Mouse (Mus musculus): ENCODE measurements around the gene Crybb1. TPM values are rescaled to one million over a fixed set of nuclear protein-coding genes. Genes with fewer than 3 reads are reported as not detected.
A peak's percentile ranks its signal among the peaks of the same experiment; 100 is the strongest.

Gene Crybb1
- 2.9 and 3.1 TPM in 2 replicates for polyA plus RNA-seq (2016; fragmentation: Nextera tagmentation; extraction: Ambion mirVana)

DNA sequence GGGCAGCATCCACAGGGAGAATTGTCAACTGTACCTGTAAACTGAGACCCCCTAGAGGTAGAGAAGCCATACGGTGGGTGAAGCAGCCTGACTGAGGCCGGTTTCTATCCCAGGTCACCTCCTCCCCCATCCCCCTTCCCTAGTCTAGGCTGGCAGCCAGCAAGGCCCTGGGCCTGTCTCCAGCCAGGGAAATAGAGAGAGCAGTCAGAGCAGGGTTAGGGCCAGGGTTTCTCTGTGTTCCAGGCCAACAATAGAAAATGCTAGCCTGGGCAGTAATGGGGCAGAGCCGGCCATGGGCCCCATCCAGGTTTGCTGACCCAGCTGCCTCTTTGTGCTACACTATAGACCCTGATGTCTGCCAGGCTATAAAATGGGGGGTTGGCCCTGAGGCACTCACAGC is at the start of gene Crybb1:
Crybb1 (plus strand) TSS at position 390 of the 400 bp plus-strand sequence.
- Histone ChIP-seq H3K27me3 (replicated peaks) (no peaks in the 10 kb centered on the region), H3K4me2 (replicated peaks) (no peak within 1 kb of the TSS), H3K27ac (no peak within 1 kb of the TSS), H3K9me3 (no peaks in the 10 kb centered on the region), H3K4me1 (0 out of 2 replicates have a peak, but pooled peaks cover 4% of the 10 kb centered on the region), H3K36me3 (no peaks in the 10 kb centered on the region), H3K9ac (no peak within 1 kb of the TSS), H3K4me3 (no peak within 1 kb of the TSS)
- 44% methylated on average over 3 of the region's 3 CpGs for WGBS
- ATAC-seq (ENCODE audit: low FRiP score, low read depth), result no peak

DNA sequence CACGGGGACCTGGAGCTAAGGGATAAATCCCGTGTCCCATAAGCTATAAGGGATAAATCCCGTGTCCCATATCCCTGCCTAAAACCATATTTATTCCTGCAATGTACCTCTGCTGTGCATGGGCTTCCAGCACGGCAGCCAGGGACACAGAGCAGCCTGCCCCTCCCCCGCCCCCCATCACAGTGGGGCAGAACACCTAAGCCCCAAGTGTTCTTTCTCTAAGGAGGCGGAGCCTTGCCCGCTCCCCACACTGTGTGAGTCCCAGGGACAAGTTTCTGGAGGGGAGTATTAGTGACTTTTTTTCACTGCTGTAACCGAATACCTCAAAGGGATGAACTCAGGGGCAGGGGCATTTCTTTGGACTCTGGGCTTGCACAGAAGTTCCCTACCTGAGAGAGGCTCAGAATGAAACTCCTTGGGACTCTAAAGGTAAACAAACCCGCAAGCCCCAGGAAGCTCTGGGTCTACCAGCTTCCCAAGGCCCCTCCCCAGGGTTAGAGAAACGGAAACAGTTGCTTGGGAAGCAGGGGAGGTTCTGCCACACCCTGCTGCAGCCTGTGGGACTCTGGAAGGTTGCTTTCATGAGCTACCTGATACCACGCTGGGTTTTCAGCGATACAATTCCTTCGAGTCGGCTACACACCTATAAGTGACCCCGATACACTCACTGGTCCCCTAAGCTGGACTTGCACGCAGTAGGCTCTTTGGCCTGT is 48.9 kb upstream of the Crybb1 start:
- H3K4me3 ChIP-seq, result no peak overlapping the region
- H3K9me3 ChIP-seq, result no peaks in the 10 kb centered on the region
- no peaks in the 10 kb centered on the region for H3K36me3 ChIP-seq
- H3K27me3 ChIP-seq (replicated peaks), result no peaks in the 10 kb centered on the region; the same call in 1 of the 2 replicates
- H3K9ac ChIP-seq, result no peak overlapping the region
- 0 out of 2 replicates have a peak overlapping the region, but pooled peaks have one; percentile 3 for H3K4me2 ChIP-seq (replicated peaks)
- ATAC-seq (ENCODE audit: low FRiP score, low read depth), result no peak
- WGBS, result 35% methylated on average over 16 of the region's 16 CpGs
- no peak overlapping the region for H3K27ac ChIP-seq
- peaks cover 6% of the 10 kb centered on the region; the same call in 1 of the 2 replicates for H3K4me1 ChIP-seq

GRCm38 (mm10) chr5:112208321-112208720 is 47.3 kb upstream of the Crybb1 start:
- WGBS, result 59% methylated on average over 4 of the region's 4 CpGs
- no peak overlapping the region for H3K9ac ChIP-seq
- no peaks in the 10 kb centered on the region for H3K9me3 ChIP-seq
- no peak for ATAC-seq (ENCODE audit: low FRiP score, low read depth)
- H3K4me2 ChIP-seq (replicated peaks), result no peak overlapping the region
- H3K36me3 ChIP-seq, result no peaks in the 10 kb centered on the region
- no peak overlapping the region for H3K4me3 ChIP-seq
- no peaks in the 10 kb centered on the region; the same call in 1 of the 2 replicates for H3K27me3 ChIP-seq (replicated peaks)
- peaks cover 12% of the 10 kb centered on the region for H3K4me1 ChIP-seq
- H3K27ac ChIP-seq, result no peak overlapping the region

GRCm38 (mm10) chr5:112210104-112210503 is 45.5 kb upstream of the Crybb1 start:
- Histone ChIP-seq H3K27me3 (replicated peaks) (no peaks in the 10 kb centered on the region), H3K4me3 (no peak overlapping the region), H3K9me3 (no peaks in the 10 kb centered on the region), H3K4me1 (peaks cover 27% of the 10 kb centered on the region), H3K4me2 (replicated peaks) (no peak overlapping the region), H3K27ac (no peak overlapping the region), H3K9ac (no peak overlapping the region), H3K36me3 (no peaks in the 10 kb centered on the region)
- WGBS, result 27% methylated on average over 8 of the region's 8 CpGs
- no peak for ATAC-seq (ENCODE audit: low FRiP score, low read depth)

DNA sequence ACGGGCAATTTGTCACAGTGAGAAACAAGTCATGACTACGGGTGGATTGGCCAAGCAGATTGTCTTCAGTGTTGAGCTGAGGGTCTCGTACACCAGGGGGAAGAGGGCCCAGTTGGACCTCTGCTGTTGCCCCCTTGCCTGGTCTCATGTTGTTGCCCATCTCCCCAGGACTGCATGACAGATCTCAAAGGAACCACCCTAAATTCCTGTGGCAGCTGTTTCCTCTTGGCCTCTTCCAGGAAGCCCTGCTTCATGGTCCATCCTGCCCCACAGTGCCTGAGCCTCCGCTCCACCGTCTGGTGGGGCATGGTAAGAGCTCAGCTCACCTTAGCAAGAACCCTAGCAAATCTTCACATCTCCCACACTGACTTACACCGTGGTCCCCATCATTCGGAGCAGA is 43.7 kb upstream of the Crybb1 start:
- Histone ChIP-seq H3K27me3 (replicated peaks) (no peaks in the 10 kb centered on the region), H3K4me1 (peaks cover 37% of the 10 kb centered on the region), H3K9ac (no peak overlapping the region), H3K9me3 (no peaks in the 10 kb centered on the region), H3K4me3 (no peak overlapping the region), H3K27ac (no peak overlapping the region), H3K36me3 (no peaks in the 10 kb centered on the region), H3K4me2 (replicated peaks) (no peak overlapping the region)
- WGBS, result 82% methylated on average over 7 of the region's 7 CpGs
- ATAC-seq (ENCODE audit: low FRiP score, low read depth), result no peak

DNA sequence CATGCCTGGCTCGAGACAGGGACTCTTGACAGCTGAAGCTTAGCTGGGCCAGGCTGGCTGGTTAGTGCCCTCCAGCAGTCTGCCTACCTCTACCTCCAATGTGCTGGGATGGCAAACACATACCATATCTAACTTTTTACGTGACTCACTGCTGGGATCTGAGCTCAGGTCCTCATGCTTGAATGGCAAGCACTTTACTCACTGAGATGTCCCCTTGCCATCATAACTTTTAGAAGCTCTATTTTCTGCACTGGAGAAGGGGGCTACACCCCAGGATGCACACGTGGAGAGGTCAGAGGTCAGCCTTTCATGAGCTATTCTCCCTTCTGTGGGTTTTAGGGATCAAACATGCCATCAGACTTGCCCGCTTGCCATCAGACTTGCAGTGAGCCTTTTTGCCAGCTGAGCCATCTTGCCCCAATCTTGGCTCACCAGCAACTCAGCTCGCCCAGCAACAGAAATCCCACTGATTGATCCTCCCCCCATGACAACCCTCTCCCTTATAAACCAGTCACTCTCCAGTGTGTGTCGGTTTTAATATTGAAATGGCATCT is 42.8 kb upstream of the Crybb1 start:
- peak overlapping the region; percentile 72; the same call in 1 of the 2 replicates for H3K27ac ChIP-seq
- peaks cover 46% of the 10 kb centered on the region for H3K4me1 ChIP-seq
- no peaks in the 10 kb centered on the region for H3K27me3 ChIP-seq (replicated peaks)
- WGBS, result 57% methylated on average over 6 of the region's 6 CpGs
- H3K9ac ChIP-seq, result no peak overlapping the region
- no peak for ATAC-seq (ENCODE audit: low FRiP score, low read depth)
- no peak overlapping the region for H3K4me3 ChIP-seq
- H3K4me2 ChIP-seq (replicated peaks), result no peak overlapping the region
- peaks cover under 1% of the 10 kb centered on the region; the same call in 1 of the 2 replicates for H3K36me3 ChIP-seq
- H3K9me3 ChIP-seq, result no peaks in the 10 kb centered on the region

DNA sequence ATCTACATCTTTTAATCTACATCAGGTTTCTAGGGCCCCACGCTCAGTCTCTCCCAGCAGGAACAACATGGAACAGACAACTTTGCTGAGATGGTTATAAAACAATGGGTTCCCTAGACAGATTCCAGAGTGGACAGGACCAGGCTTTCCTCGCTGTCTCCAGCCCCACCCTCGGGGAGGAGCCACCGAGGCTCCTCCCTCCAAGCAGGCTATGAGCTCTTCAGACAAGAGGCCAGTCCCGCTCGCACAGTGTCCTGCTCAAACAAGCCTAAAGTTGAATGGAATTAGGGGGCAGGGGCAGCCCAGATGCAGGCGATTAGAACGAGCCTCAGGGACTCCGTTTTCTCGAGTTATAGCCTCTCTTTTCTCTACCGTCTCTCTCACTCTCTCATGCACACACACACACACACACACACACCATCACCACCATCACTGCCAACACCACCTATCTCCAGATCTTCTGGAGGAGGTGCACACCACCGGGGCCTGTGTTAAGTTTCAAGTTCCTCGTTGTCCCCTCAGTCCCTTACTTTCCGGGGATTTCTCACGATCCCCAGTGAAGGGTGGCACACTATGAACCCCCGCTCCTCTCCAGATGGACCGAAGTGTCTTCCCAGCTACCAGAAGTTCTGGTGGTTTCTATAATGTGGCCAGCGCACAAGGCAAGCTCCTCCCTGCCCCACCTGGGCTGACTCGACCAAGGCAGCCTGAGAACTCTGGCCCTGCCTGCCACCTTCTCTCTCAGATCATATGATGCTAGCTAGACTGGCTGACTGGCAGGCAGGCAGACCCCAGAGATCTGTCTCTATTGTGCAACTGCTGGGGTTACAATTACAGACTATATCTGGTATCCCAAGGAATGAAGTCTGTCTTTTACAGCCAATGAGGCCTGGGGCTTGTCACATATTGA is 42.0 kb upstream of the Crybb1 start:
- Histone ChIP-seq H3K27ac (peak overlapping the region; percentile 72), H3K4me1 (peaks cover 54% of the 10 kb centered on the region), H3K9me3 (no peaks in the 10 kb centered on the region), H3K36me3 (peaks cover 8% of the 10 kb centered on the region), H3K9ac (no peak overlapping the region), H3K27me3 (replicated peaks) (no peaks in the 10 kb centered on the region), H3K4me3 (no peak overlapping the region), H3K4me2 (replicated peaks) (no peak overlapping the region; the same call in 1 of the 2 replicates)
- WGBS, result 26% methylated on average over 19 of the region's 19 CpGs
- ATAC-seq (ENCODE audit: low FRiP score, low read depth), result peak; percentile 61

- ATAC-seq (ENCODE audit: low FRiP score, low read depth), result peak; percentile 27
- no peaks in the 10 kb centered on the region for H3K27me3 ChIP-seq (replicated peaks)
- peaks cover 62% of the 10 kb centered on the region for H3K4me1 ChIP-seq
- 2% methylated on average over 10 of the region's 10 CpGs for WGBS
- peak overlapping the region; percentile 16; the same call in 1 of the 2 replicates for H3K4me2 ChIP-seq (replicated peaks)
- H3K4me3 ChIP-seq, result no peak overlapping the region
- peak overlapping the region; percentile 72 for H3K27ac ChIP-seq
- H3K9ac ChIP-seq, result 0 out of 2 replicates have a peak overlapping the region, but pooled peaks have one; percentile 5
- peaks cover 17% of the 10 kb centered on the region for H3K36me3 ChIP-seq
- no peaks in the 10 kb centered on the region for H3K9me3 ChIP-seq
Measured at GRCm38 (mm10) chr5:112214419-112214818, 41.2 kb upstream of the Crybb1 start.

DNA sequence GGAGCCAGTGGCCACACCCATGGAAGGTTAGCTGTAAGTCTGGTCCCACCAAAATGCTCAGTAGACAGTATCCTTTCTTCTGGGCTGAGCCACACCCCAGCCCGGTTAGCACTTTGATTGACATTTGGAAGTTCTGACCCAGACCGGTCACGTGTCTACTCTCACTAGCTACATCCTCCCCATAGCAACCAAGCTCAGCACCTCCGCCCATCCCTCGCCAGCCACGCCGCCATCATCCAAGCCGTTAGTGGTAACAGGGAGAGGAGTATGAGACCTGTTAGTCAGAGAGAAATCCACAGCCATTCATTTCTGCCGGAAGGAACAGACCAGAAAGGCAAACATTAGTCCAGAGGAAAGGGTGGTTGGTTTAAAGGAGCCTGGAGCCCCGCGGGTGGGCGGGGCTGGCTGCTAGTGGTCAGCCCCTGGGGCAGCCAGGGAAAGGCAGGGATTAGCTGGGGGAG is 40.3 kb upstream of the Crybb1 start:
- peaks cover 71% of the 10 kb centered on the region for H3K4me1 ChIP-seq
- peak overlapping the region; percentile 57; the same call in 1 of the 2 replicates for H3K27ac ChIP-seq
- no peak for ATAC-seq (ENCODE audit: low FRiP score, low read depth)
- 13% methylated on average over 12 of the region's 12 CpGs for WGBS
- H3K36me3 ChIP-seq, result peaks cover 26% of the 10 kb centered on the region
- no peak overlapping the region for H3K4me3 ChIP-seq
- no peaks in the 10 kb centered on the region for H3K9me3 ChIP-seq
- H3K4me2 ChIP-seq (replicated peaks), result peak overlapping the region; percentile 31
- H3K27me3 ChIP-seq (replicated peaks), result no peaks in the 10 kb centered on the region
- H3K9ac ChIP-seq, result no peak overlapping the region

DNA sequence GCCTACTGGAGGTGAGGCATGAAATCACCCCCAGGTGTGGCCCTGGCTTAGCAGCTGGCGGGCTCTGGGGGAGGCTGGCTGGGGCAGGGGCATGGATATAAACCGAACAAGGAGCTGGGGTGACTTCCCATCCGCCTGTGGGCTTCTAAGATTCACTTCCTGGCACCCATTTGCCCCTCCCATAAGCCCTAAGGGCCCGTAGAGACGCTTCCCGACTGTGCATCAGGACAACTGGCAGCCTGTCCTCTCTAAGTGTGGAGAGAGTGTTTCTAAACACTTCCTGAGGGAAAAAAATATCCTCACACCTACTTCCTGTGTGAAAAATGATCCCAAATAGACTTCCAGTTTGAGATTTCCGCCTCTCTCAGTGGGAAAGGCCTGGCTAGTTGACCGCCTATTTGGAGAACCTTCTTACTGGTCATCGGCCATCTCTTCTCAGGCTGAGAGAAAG is 39.8 kb upstream of the Crybb1 start:
- Histone ChIP-seq H3K9ac (no peak overlapping the region), H3K4me1 (peaks cover 76% of the 10 kb centered on the region), H3K4me3 (no peak overlapping the region), H3K27me3 (replicated peaks) (no peaks in the 10 kb centered on the region), H3K27ac (peak overlapping the region; percentile 57; the same call in 1 of the 2 replicates), H3K9me3 (no peaks in the 10 kb centered on the region), H3K4me2 (replicated peaks) (peak overlapping the region; percentile 31), H3K36me3 (peaks cover 31% of the 10 kb centered on the region)
- WGBS, result 32% methylated on average over 9 of the region's 9 CpGs
- ATAC-seq (ENCODE audit: low FRiP score, low read depth), result no peak

DNA sequence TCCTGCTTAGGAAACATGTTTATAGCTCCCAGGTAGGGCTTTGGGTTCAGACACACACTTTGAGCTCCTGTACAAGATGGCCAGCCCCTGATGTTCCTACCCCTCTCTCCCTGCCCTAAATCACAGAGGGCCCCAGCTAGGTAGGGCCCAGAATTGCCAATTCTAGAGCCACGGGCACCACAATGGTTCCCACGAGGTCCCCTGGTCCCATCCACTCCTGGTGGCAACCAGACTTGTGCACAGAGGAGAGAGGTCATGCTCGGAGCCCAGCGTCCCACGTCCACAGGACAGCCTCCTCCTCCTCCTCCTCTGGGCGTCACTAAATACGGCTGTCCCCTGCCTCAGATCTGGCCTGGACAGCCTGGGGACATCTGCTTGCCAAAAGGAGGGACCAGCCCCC is 39.3 kb upstream of the Crybb1 start:
- H3K4me1 ChIP-seq, result peaks cover 80% of the 10 kb centered on the region
- no peak overlapping the region for H3K9ac ChIP-seq
- peak overlapping the region; percentile 57 for H3K27ac ChIP-seq
- ATAC-seq (ENCODE audit: low FRiP score, low read depth), result no peak
- WGBS, result 60% methylated on average over 6 of the region's 7 CpGs
- H3K27me3 ChIP-seq (replicated peaks), result no peaks in the 10 kb centered on the region
- H3K9me3 ChIP-seq, result no peaks in the 10 kb centered on the region
- no peak overlapping the region for H3K4me2 ChIP-seq (replicated peaks)
- H3K36me3 ChIP-seq, result peaks cover 35% of the 10 kb centered on the region
- no peak overlapping the region for H3K4me3 ChIP-seq
